Mouse (Mus musculus): ENCODE results near the gene Clcn7. TPM values are rescaled to one million over a fixed set of nuclear protein-coding genes. Genes with fewer than 3 reads are reported as not detected.

Gene Clcn7
- polyA plus RNA-seq (2017; shearing (Covaris generic)) = 37.3 TPM

DNA sequence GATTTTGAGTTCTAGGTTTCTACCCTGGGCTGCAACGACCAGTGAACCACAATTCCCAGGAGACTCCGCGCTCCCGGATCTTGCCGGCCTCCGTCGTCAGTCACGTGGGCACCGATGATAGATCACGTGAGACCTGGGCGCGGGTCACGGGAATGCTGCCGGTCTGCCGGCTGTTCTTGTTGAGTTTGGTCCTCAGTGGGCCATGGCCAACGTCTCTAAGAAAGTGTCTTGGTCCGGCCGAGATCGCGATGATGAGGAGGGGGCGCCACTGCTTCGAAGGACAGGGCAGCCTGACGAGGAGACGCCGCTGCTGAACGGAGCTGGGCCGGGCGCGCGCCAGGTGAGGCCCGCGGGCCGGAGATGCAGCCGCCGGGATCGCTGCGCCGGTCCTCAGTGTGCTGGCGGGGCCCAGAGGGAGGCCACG, at the start of gene Clcn7:
Clcn7 (plus strand) TSS at position 117 of the 424 bp plus-strand sequence.

DNA sequence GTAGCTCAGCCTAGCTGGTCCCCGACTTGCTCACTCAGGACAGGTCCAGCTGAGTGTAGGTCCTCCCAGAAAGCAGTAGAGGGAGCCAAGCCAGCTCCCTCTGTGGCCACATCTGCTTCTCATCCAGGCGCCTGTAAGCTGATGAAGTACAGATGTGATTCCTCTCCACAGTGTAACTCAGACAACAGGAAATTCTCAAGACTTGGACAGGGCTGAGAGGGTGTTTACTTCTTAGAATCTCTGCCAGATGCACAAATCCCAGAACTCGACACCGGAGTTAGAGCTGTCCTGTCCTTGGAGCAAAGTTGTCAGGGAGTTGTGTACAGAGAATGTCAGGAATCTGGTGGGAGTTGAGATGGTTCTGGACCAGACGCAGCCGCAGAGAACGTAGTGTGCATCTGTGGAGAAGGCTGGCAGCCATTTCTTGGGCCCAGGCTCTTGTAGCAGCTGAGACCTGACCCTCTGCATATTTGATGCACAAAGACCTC, 49.7 kb upstream of the Clcn7 start, which contains the start of gene Tmem204:
Tmem204 (minus strand) TSS at position 148 of the 488 bp plus-strand sequence.

DNA sequence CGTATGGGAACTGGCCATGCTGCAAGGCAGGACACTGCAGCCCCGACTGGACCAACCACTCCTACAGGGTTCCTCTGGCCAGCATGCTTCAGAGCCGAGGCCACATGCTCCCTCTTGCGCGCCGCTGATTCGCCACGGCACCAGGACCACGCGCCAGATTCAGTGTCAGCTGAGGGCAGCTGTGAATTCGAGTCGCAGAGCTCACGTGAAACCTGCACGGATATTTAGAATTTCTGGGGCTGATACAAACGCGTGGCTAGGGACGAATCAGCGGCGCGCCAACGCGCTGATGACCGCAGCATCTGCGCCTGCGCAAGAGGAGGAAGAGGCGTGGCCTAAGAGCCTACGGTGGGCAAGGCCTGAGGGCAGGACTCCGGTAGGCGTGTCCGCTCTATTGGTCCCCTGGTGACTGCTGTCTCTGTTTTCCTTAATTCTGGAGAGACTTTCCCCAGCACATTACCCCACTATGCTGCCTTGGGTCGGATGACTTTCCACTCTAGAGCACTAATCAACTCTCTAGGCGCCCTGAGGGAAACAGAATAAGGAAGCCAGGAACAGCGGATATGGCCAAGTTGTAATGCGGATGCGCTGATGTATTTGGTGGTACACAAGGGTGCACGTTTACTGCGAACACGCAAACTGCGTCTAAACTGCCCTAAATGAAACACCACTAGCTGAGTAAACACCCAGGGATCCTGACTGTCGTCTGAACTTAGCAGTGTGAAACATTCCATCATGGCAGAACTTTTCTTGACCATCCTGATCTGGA, 17.3 kb upstream of the Clcn7 start, which contains the start of gene Telo2:
Telo2 (minus strand) TSS at position 304 of the 769 bp plus-strand sequence.

DNA sequence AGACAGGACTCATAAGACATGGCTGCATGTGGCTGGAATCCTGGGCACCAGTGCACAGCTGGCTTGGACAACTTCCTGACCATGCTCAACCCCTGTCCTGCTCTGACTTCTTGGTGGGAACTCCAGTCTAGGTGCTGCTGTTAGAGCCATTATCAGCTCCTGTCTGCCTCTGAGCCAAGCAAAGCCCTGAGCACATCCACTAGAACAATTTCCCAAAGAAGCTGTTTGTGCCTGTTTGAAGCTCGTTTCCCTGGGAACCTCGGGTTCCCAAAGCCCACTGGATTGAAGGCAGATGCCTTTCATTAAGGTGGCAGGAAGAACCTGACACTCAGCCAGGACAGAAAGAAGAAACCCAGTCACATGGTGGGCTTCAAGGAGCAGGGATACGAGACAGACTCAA, 12.8 kb upstream of the Clcn7 start, which contains the start of gene Ptx4:
Ptx4 (plus strand) TSS at position 355 of the 400 bp plus-strand sequence.

DNA sequence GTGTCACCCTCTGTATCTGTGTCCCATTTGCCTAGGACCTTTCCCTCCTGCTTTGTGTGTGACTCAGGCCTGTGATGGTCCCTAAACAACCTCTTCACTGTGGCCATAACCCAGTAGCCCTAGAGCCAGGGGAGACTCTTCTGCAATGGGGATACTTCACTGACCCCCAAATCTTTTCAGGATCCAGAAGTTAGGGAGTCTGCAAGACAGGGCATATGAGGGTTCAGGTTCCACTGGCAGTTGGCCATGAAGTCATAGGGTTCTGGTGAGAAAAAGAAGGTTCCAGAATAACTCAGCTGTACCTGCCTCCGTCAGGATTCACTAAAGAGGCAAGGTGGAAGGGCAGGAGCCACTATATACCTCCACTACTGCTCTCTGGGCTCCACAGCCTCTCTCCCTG, 29.0 kb downstream of the Clcn7 start, which contains the start of gene Ccdc154:
Ccdc154 (plus strand) TSS at position 301 of the 400 bp plus-strand sequence.

DNA sequence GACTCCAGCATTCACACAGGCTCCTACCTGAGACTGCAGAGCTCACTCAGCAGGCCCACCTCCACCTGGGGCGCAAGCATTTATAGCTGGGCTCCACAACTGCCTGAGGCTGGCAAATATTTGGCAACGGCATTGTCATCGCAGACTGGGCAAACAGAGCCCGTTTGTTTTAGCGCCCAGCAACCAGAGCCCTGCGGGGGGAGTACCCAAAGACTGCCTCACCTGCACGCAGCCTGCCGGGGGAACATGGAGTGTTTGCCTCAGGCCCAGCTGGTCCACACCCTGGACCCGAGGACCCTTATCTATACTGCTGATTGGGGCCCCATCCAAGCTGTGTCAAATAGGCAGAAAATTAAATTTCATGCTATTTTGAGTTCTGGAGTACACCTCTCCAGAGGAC, 42.2 kb downstream of the Clcn7 start, which contains the start of gene Gm38655:
Gm38655 (minus strand) TSS at position 61 of the 400 bp plus-strand sequence.

DNA sequence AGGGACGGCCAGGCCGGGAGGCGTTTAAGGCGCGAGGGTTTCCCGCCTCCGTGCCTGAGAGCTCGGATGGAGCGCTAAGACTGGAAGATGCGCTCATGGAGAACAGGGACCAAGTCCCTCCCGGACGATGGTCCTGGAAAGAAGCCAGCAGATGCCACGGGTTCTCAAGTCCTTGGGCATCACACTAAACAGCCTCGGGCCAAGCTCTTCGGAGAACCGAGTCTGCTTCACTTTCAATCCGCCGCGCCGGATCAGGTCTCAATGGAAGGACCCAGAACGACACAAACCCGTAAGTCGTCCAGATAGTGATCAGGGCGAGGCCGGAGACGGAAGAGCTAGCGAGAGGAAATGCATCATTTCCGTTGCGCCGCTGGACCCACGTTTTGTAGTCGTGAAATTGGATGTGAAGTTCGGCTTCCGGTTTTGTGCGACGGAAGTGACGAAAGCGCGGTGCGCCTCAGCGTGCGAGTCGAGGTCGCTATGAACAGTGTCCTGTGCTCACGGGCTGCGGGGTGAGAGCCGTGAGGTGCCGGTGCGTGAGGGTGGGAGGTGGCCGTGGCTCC, 51.0 kb downstream of the Clcn7 start, which contains the start of gene BC003965:
BC003965 (plus strand) TSS at position 426 of the 563 bp plus-strand sequence.

DNA sequence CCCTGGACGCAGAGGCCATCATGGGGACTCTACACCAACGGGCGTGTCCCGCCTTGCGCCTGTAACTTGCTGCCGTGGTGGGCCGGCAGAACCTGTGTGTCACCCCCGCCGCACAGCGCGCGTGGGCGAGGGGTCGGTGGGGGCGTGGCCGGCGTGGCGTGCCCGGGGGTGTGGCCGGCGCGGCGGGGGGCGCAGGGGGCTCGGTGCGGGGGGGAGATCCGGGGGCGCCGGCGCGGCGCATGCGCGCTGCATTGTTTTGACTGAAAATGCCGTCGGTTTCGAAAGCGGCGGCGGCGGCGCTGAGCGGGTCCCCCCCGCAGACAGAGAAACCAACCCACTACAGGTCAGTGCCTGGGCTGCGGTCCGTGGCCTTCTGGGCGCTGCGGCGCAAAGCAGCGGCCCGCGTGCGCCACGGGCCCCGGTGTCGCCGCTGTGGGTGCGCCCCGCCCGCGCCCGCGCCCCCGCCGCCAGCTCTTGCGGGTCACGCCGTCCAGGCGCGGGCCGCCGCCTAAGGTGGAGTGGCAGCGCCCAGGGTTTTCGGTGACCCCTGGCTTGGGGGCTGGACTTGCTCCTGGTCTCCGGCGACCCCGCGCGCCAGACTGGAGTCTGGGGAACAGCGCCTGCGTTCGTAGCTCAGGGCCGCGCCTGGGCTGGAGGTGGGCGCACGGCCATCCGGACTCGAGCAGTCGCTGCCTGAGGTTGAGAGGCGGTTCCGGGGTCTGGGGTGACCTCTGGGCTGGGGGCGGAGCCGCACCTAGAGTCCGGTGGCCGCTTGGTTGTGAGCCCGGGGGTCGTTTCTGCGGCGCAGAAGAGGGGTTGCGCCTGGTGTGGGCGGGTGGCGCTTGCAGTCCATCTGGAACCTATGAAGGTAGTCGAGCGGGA, 55.2 kb downstream of the Clcn7 start, which contains the start of gene Unkl:
Unkl (plus strand) TSS at position 248 of the 882 bp plus-strand sequence.

Other genes starting within 250 kb of the Clcn7 start
- 106 TPM for gene Nubp2, start 247.0 kb upstream of the Clcn7 start, polyA plus RNA-seq (2017; shearing (Covaris generic))
- gene Spsb3, start 246.7 kb upstream of the Clcn7 start, polyA plus RNA-seq (2017; shearing (Covaris generic)) = 64.5 TPM
- gene Eme2, start 238.3 kb upstream of the Clcn7 start, polyA plus RNA-seq (2017; shearing (Covaris generic)) = 46.2 TPM
- 95.9 TPM for gene Mrps34, start 238.3 kb upstream of the Clcn7 start, polyA plus RNA-seq (2017; shearing (Covaris generic))
- 56.5 TPM for gene Nme3, start 236.9 kb upstream of the Clcn7 start, polyA plus RNA-seq (2017; shearing (Covaris generic))
- 52.6 TPM for gene Mapk8ip3, start 196.4 kb upstream of the Clcn7 start, polyA plus RNA-seq (2017; shearing (Covaris generic))
- gene Jpt2, start 172.7 kb upstream of the Clcn7 start, polyA plus RNA-seq (2017; shearing (Covaris generic)) = 28.5 TPM
- 7.4 TPM for gene Cramp1l, start 117.6 kb upstream of the Clcn7 start, polyA plus RNA-seq (2017; shearing (Covaris generic))
- 19.5 TPM for gene Ift140, start 117.3 kb upstream of the Clcn7 start, polyA plus RNA-seq (2017; shearing (Covaris generic))
- gene Tmem204, start 49.8 kb upstream of the Clcn7 start, polyA plus RNA-seq (2017; shearing (Covaris generic)) = 0.79 TPM
- 34.5 TPM for gene Telo2, start 17.4 kb upstream of the Clcn7 start, polyA plus RNA-seq (2017; shearing (Covaris generic))
- 0.22 TPM for gene Ptx4, start 12.6 kb upstream of the Clcn7 start, polyA plus RNA-seq (2017; shearing (Covaris generic))
- not detected for gene Ccdc154, start 29.1 kb downstream of the Clcn7 start, polyA plus RNA-seq (2017; shearing (Covaris generic))
- not detected for gene Gm38655, start 42.1 kb downstream of the Clcn7 start, polyA plus RNA-seq (2017; shearing (Covaris generic))
- 30.2 TPM for gene BC003965, start 51.2 kb downstream of the Clcn7 start, polyA plus RNA-seq (2017; shearing (Covaris generic))
- 34.6 TPM for gene Unkl, start 55.0 kb downstream of the Clcn7 start, polyA plus RNA-seq (2017; shearing (Covaris generic))
- 77.5 TPM for gene Gnptg, start 106.7 kb downstream of the Clcn7 start, polyA plus RNA-seq (2017; shearing (Covaris generic))
- gene Tsr3, start 106.8 kb downstream of the Clcn7 start, polyA plus RNA-seq (2017; shearing (Covaris generic)) = 53.0 TPM
- gene Baiap3, start 123.0 kb downstream of the Clcn7 start, polyA plus RNA-seq (2017; shearing (Covaris generic)) = 19.3 TPM
- 539 TPM for gene Ube2i, start 141.2 kb downstream of the Clcn7 start, polyA plus RNA-seq (2017; shearing (Covaris generic))
- gene Prss34, start 165.0 kb downstream of the Clcn7 start, polyA plus RNA-seq (2017; shearing (Covaris generic)) = 0.19 TPM
- gene Prss28, start 175.3 kb downstream of the Clcn7 start, polyA plus RNA-seq (2017; shearing (Covaris generic)) = not detected
- not detected for gene Prss29, start 185.3 kb downstream of the Clcn7 start, polyA plus RNA-seq (2017; shearing (Covaris generic))
- not detected for gene Tpsab1, start 212.2 kb downstream of the Clcn7 start, polyA plus RNA-seq (2017; shearing (Covaris generic))
- gene Tpsb2, start 232.9 kb downstream of the Clcn7 start, polyA plus RNA-seq (2017; shearing (Covaris generic)) = not detected
- not detected for gene Tpsg1, start 235.9 kb downstream of the Clcn7 start, polyA plus RNA-seq (2017; shearing (Covaris generic))

Measured in CD4-positive, CD25-positive, alpha-beta regulatory T cell (primary cell).